Mouse (Mus musculus): ENCODE measurements at regions not wholly inside any gene's neighbourhood (a gene's known extent, or its start where the extent isn't known, plus 50 kb on each side); places are given as distances from the start of the nearest gene placed in this dataset.

GRCm38 (mm10) chr11:71375132-71375531 lies 144.6 kb upstream of the Nlrp1b start:
- TF ChIP-seq CTCF (IDR thresholded peaks at IDR 0.05; ENCODE audit: extremely low read depth, insufficient read depth, low read length), result peak; percentile 21; the same call in 1 of the 2 replicates
- no peak for TF ChIP-seq POLR2A (IDR thresholded peaks at IDR 0.05; ENCODE audit: extremely low read depth, insufficient read depth, low read length)
